Mouse (Mus musculus) embryonic facial prominence, embryonic 14.5 days (tissue): ENCODE results near the gene Gm21887. TPM values are rescaled to one million over a fixed set of nuclear protein-coding genes. Genes with fewer than 3 reads are reported as not detected.
"Not testable (repeated sequence)": the region's sequence is repeated elsewhere in the genome, so short reads cannot be mapped to it uniquely, and the experiment has no call there.

Experiments used
- ATAC-seq: fragments of 200-750 bp; cut with Nextera tagmentation; 2 replicates; pipeline ENCODE4 v1.8.0; 2017; ENCODE audit warnings: low read depth, moderate number of reproducible peaks, moderate TSS enrichment
- DNase-seq: peaks from one replicate; pipeline ENCODE4 v3.0.0-alpha.2; 2015; ENCODE audit warnings: low spot score
- H3K27ac ChIP-seq: fragments of 300-500 bp; sonication (generic); replicated peaks from 2 replicates; pipeline ENCODE4 v1.5.1; 2014; ENCODE audit warnings: low read depth, mild to moderate bottlenecking, low read length, moderate library complexity
- H3K27me3 ChIP-seq: fragments of 300-500 bp; sonication (generic); replicated peaks from 2 replicates; pipeline ENCODE4 v1.6.1; 2014; ENCODE audit warnings: low read length; ENCODE audit not compliant: control insufficient read depth, insufficient read depth
- H3K36me3 ChIP-seq: fragments of 300-500 bp; sonication (generic); 2 replicates; pipeline ENCODE4 v1.6.1; 2014; ENCODE audit warnings: low read length, mixed read lengths; ENCODE audit not compliant: control insufficient read depth, insufficient read depth
- H3K4me1 ChIP-seq: fragments of 300-500 bp; sonication (generic); 2 replicates; pipeline ENCODE4 v1.6.1; 2014; ENCODE audit warnings: antibody characterized with exemption, low read length; ENCODE audit not compliant: control insufficient read depth, insufficient read depth
- H3K4me2 ChIP-seq: fragments of 300-500 bp; sonication (generic); 2 replicates; pipeline ENCODE4 v1.6.1; 2014; ENCODE audit warnings: low read depth, mild to moderate bottlenecking, low read length, moderate library complexity, mixed read lengths
- H3K4me3 ChIP-seq: fragments of 300-500 bp; sonication (generic); 2 replicates; pipeline ENCODE4 v1.5.1; 2014; ENCODE audit warnings: low read depth, mild to moderate bottlenecking, low read length
- H3K9ac ChIP-seq: fragments of 300-500 bp; sonication (generic); 2 replicates; pipeline ENCODE4 v1.6.1; 2014; ENCODE audit warnings: low read depth, mild to moderate bottlenecking, low read length, moderate library complexity, mixed read lengths
- H3K9me3 ChIP-seq: fragments of 300-500 bp; sonication (generic); 2 replicates; pipeline ENCODE4 v1.6.1; 2016; ENCODE audit warnings: low read length; ENCODE audit not compliant: control insufficient read depth
- WGBS: fragments of 180-500 bp; shearing (Covaris S2); extraction: QIAGEN DNeasy Blood & Tissue Kit; methylation state at CpG from one replicate; pipeline ENCODE4 v1.1.7; 2014; 5-methylcytosine and 5-hydroxymethylcytosine counted together
- polyA plus RNA-seq: library from polyadenylated mRNA; unstranded; fragments of >200 nt; fragmentation: Nextera tagmentation; extraction: Ambion mirVana; gene quantifications from 2 replicates; pipeline ENCODE4 v1.2.1, GENCODE M21; 2014

Gene Gm21887
- polyA plus RNA-seq, 1 experiment from 2014 or later, result 129 TPM

DNA sequence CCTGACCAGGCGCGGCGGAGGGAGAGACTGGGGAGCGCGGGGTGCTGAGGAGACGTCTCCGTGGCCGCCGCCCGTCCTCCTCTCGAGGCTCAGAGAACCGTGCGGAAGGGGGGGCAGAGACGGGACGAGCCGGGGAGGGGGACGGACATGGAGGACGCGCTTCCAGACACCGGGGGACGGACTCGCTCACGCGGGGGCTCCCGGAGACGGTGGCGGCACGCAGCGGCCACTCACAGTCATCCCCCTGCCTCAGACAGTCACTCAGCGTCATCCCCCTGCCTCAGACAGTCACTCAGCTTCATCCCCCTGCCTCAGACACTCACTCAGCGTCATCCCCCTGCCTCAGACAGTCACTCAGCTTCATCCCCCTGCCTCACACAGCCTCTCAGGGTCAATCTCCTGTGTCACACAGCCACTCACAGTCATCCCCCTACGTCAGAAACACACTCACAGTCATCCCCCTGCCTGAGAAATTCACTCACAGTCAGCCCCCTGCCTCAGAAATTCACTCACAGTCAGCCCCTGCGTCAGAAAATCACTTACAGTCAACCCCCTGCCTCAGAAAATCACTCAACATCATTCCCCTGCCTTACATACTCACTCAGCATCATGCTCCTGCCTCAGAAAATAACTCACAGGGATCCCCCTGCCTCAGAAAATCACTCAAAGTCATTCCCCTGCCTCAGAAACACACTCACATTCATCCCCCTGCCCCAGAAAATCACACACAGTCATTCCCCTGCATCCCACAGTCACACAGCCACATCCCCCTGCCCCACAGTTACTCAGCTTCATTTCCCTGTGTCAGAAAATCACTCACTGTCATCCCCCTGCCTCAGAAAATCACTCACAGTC lies 15.2 kb upstream of the Gm21887 start:
- DNase-seq, H3K27ac ChIP-seq, H3K9ac ChIP-seq, H3K4me1 ChIP-seq, H3K27me3 ChIP-seq, H3K4me3 ChIP-seq, ATAC-seq, H3K4me2 ChIP-seq: not testable (repeated sequence)
- Histone ChIP-seq H3K9me3 (peaks cover 75% of the 10 kb centered on the region), H3K36me3 (peaks cover 27% of the 10 kb centered on the region)
- WGBS, result 82% methylated on average over 33 of the region's 33 CpGs

- H3K9me3 ChIP-seq, result peaks cover 74% of the 10 kb centered on the region
- DNase-seq, result peak; percentile 9
- H3K4me3 ChIP-seq, ATAC-seq, H3K4me1 ChIP-seq, H3K9ac ChIP-seq, H3K27me3 ChIP-seq, H3K27ac ChIP-seq, H3K4me2 ChIP-seq: not testable (repeated sequence)
- 55% methylated on average over 2 of the region's 2 CpGs for WGBS
- H3K36me3 ChIP-seq, result peaks cover 18% of the 10 kb centered on the region
Measured at GRCm38 (mm10) chrX:169994866-169995711, 14.4 kb upstream of the Gm21887 start.

- H3K27ac ChIP-seq, H3K4me1 ChIP-seq, H3K4me2 ChIP-seq, ATAC-seq, DNase-seq, H3K36me3 ChIP-seq, H3K4me3 ChIP-seq, H3K27me3 ChIP-seq, H3K9ac ChIP-seq: not testable (repeated sequence)
- WGBS, result 65% methylated on average over 17 of the region's 17 CpGs
- H3K9me3 ChIP-seq, result peaks cover 74% of the 10 kb centered on the region
Measured at GRCm38 (mm10) chrX:169995909-169996521, 13.4 kb upstream of the Gm21887 start.

DNA sequence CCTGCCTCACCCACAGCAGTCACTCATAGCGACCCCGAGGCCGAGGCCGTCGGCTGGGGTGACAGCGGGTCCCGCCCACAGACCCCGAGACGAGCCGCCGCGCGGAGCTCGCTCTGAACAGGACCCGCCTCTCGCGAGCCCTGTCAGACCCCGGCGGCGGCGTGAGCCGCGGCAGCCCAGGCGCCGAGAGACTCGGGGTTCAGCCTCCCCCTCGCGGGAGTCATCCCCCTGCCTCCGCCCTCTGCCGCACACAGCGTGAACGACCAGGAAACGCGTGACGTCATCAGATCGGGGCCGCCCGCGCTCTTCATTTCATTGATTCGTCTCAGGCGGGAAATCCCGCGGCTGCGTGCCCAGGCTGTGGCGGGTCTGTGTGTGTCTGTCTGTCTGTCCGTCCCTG lies 12.5 kb upstream of the Gm21887 start:
- Histone ChIP-seq H3K27ac (peak overlapping the region; percentile 39; the same call in 1 of the 2 replicates), H3K4me3 (peak overlapping the region; percentile 41), H3K4me2 (peak overlapping the region; percentile 84), H3K9me3 (peaks cover 74% of the 10 kb centered on the region), H3K9ac (peak overlapping the region; percentile 56)
- not testable (repeated sequence) for H3K4me1 ChIP-seq, H3K36me3 ChIP-seq, DNase-seq, H3K27me3 ChIP-seq
- 72% methylated on average over 46 of the region's 46 CpGs for WGBS
- peak; percentile 53 for ATAC-seq

- not testable (repeated sequence) for ATAC-seq, H3K27me3 ChIP-seq, DNase-seq, H3K36me3 ChIP-seq, H3K4me1 ChIP-seq
- Histone ChIP-seq H3K4me3 (peak overlapping the region; percentile 41), H3K9me3 (peaks cover 69% of the 10 kb centered on the region), H3K9ac (peak overlapping the region; percentile 56), H3K4me2 (peak overlapping the region; percentile 84), H3K27ac (peak overlapping the region; percentile 39; the same call in 1 of the 2 replicates)
- 61% methylated on average over 40 of the region's 40 CpGs for WGBS
Measured at GRCm38 (mm10) chrX:169997456-169997853, 12.0 kb upstream of the Gm21887 start.

GRCm38 (mm10) chrX:169997854-169998456 lies 11.5 kb upstream of the Gm21887 start:
- peak overlapping the region; percentile 41 for H3K4me3 ChIP-seq
- 48% methylated on average over 37 of the region's 37 CpGs for WGBS
- H3K4me2 ChIP-seq, result peak overlapping the region; percentile 84
- ATAC-seq, result peak; percentile 91
- not testable (repeated sequence) for H3K4me1 ChIP-seq, H3K36me3 ChIP-seq, H3K27me3 ChIP-seq
- H3K9me3 ChIP-seq, result peaks cover 64% of the 10 kb centered on the region
- DNase-seq, result peak; percentile 96
- H3K27ac ChIP-seq, result peak overlapping the region; percentile 39; the same call in 1 of the 2 replicates
- peak overlapping the region; percentile 56 for H3K9ac ChIP-seq

DNA sequence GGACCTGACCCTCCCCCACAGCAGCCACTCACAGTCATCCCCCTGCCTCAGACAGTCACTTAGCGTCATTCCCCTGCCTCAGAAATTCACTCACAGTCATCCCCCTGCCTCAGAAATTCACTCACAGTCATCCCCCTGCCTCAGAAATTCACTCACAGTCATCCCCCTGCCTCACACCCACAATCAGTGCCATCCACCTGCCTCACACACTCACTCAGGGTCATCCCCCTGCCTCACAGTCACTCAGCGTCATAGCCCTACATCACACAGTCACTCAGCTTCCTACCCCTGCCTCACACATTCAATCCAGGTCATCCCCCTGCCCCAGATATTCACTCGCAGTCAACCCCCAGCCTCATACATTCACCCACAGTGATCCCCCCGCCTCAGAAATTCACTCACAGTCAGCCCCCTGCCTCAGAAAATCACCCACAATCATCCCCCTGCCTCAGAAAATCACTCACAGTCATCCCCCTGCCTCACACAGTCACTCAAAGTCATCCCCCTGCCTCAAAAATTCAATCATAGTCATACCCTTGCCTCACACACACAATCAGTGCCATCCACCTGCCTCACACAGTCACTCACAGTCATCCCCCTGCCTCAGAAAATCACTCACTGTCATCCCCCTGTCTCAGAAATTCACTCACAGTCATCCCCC lies 10.8 kb upstream of the Gm21887 start:
- not testable (repeated sequence) for H3K27ac ChIP-seq, ATAC-seq, H3K4me1 ChIP-seq, DNase-seq, H3K9ac ChIP-seq, H3K27me3 ChIP-seq, H3K36me3 ChIP-seq
- 51% methylated on average over 4 of the region's 4 CpGs for WGBS
- H3K9me3 ChIP-seq, result peaks cover 60% of the 10 kb centered on the region
- H3K4me3 ChIP-seq, result peak overlapping the region; percentile 41
- H3K4me2 ChIP-seq, result peak overlapping the region; percentile 84
